Mouse (Mus musculus) CH12.LX (cell line): Measurements from ENCODE around the gene Lrrc1. TPM values are rescaled to one million over a fixed set of nuclear protein-coding genes. Genes with fewer than 3 reads are reported as not detected.

Experiments used
- DNase-seq: peaks from one replicate; pipeline ENCODE4 v3.0.0-alpha.2; 2013; ENCODE audit errors: extremely low read depth
- H3K27ac ChIP-seq: 2 replicates; pipeline ENCODE4 v1.5.1; 2012; ENCODE audit warnings: low read depth, mild to moderate bottlenecking, control low read depth, moderate library complexity; ENCODE audit not compliant: insufficient read depth
- H3K27me3 ChIP-seq: replicated peaks from 2 replicates; pipeline ENCODE3; 2012; ENCODE audit warnings: inconsistent platforms
- H3K36me3 ChIP-seq, 2 experiments: replicated peaks in 1 of 2; 2 replicates each; pipeline versions ENCODE3 to v1.6.1; 2012; ENCODE audit warnings: inconsistent platforms in 1 of 2, low read length in 1 of 2, mild to moderate bottlenecking in 1 of 2, mixed read lengths in 1 of 2, moderate library complexity in 1 of 2; ENCODE audit not compliant: control insufficient read depth in 1 of 2, insufficient read depth in 1 of 2
- H3K4me1 ChIP-seq, 2 experiments: 2 replicates each; pipeline ENCODE4 v1.6.1; 2012; ENCODE audit warnings: inconsistent platforms in 1 of 2, moderate library complexity in 1 of 2; ENCODE audit not compliant: insufficient read depth in 2 of 2, control insufficient read depth in 1 of 2
- H3K4me2 ChIP-seq: 2 replicates; pipeline ENCODE4 v1.6.1; 2012; ENCODE audit warnings: low read depth, mild to moderate bottlenecking, control low read depth; ENCODE audit not compliant: poor library complexity, insufficient read depth, severe bottlenecking
- H3K4me3 ChIP-seq, 3 experiments: fragments of 150-350 bp in 1 of 3; sonication (generic) in 1 of 3; replicated peaks in 1 of 3; 2 replicates each; pipeline versions ENCODE3 to v1.5.1; 2011 to 2012; ENCODE audit warnings: low read depth in 2 of 3, low read length in 2 of 3, mild to moderate bottlenecking in 2 of 3, moderate library complexity in 2 of 3, control low read depth in 1 of 3, improper control_type of control experiment in 1 of 3, inconsistent platforms in 1 of 3, mixed read lengths in 1 of 3; ENCODE audit not compliant: poor library complexity in 1 of 3
- H3K79me2 ChIP-seq: replicated peaks from 2 replicates; pipeline ENCODE4 v1.6.1; 2012; ENCODE audit warnings: mild to moderate bottlenecking, moderate library complexity; ENCODE audit not compliant: control insufficient read depth, poor library complexity, insufficient read depth, severe bottlenecking; ENCODE audit errors: extremely low read depth
- H3K9ac ChIP-seq: 2 replicates; pipeline ENCODE4 v1.6.1; 2012; ENCODE audit warnings: low read depth, mild to moderate bottlenecking, control low read depth, moderate library complexity; ENCODE audit not compliant: insufficient read depth
- H3K9me3 ChIP-seq: replicated peaks from 2 replicates; pipeline ENCODE3; 2012; ENCODE audit warnings: low read length, inconsistent platforms, mixed read lengths
- BHLHE40 ChIP-seq: IDR thresholded peaks from 2 replicates; pipeline ENCODE4 v1.6.1; 2011; ENCODE audit warnings: mild to moderate bottlenecking, low read depth, low read length, improper control_type of control experiment
- CTCF ChIP-seq, 2 experiments: IDR thresholded peaks in 1 of 2; conservative IDR thresholded peaks in 1 of 2; 2 replicates each; pipeline ENCODE4 v1.5.1; 2011 to 2012; ENCODE audit warnings: low read depth in 2 of 2, low read length in 2 of 2, improper control_type of control experiment in 1 of 2, inconsistent platforms in 1 of 2, mild to moderate bottlenecking in 1 of 2, moderate library complexity in 1 of 2
- E2F4 ChIP-seq: IDR thresholded peaks from 2 replicates; pipeline ENCODE4 v1.6.1; 2011; ENCODE audit warnings: low read depth, low read length, improper control_type of control experiment; ENCODE audit not compliant: insufficient replicate concordance
- EP300 ChIP-seq: IDR thresholded peaks from 2 replicates; pipeline ENCODE4 v1.6.1; 2011; ENCODE audit warnings: low read length, improper control_type of control experiment
- ETS1 ChIP-seq: conservative IDR thresholded peaks from 2 replicates; pipeline ENCODE4 v1.6.1; 2012; ENCODE audit warnings: low read depth, mild to moderate bottlenecking, inconsistent platforms, low read length, improper control_type of control experiment, moderate library complexity
- GABPA ChIP-seq: IDR thresholded peaks from 2 replicates; pipeline ENCODE4 v1.6.1; 2012; ENCODE audit warnings: low read depth, low read length, improper control_type of control experiment, inconsistent platforms; ENCODE audit not compliant: insufficient replicate concordance
- JUN ChIP-seq: IDR thresholded peaks from 2 replicates; pipeline ENCODE4 v1.6.1; 2011; ENCODE audit warnings: low read depth, mild to moderate bottlenecking, low read length, improper control_type of control experiment, moderate library complexity; ENCODE audit not compliant: insufficient read depth
- JUND ChIP-seq: conservative IDR thresholded peaks from 2 replicates; pipeline ENCODE4 v1.6.1; 2011; ENCODE audit warnings: low read depth, low read length, improper control_type of control experiment
- KAT2A ChIP-seq: IDR thresholded peaks from 2 replicates; pipeline ENCODE4 v1.6.1; 2012; ENCODE audit warnings: low read length, improper control_type of control experiment, inconsistent platforms; ENCODE audit not compliant: insufficient replicate concordance
- MAFK ChIP-seq: IDR thresholded peaks from 2 replicates; pipeline ENCODE4 v1.6.1; 2011; ENCODE audit warnings: low read length, improper control_type of control experiment; ENCODE audit not compliant: insufficient replicate concordance
- MAX ChIP-seq: IDR thresholded peaks from 2 replicates; pipeline ENCODE4 v1.6.1; 2011; ENCODE audit warnings: low read length, improper control_type of control experiment
- MAZ ChIP-seq: IDR thresholded peaks from 2 replicates; pipeline ENCODE4 v1.6.1; 2012; ENCODE audit warnings: low read depth, mild to moderate bottlenecking, inconsistent platforms, low read length, improper control_type of control experiment, moderate library complexity
- MYC ChIP-seq: IDR thresholded peaks from 2 replicates; pipeline ENCODE4 v1.6.1; 2011; ENCODE audit warnings: low read depth, mild to moderate bottlenecking, improper control_type of control experiment, low read length
- NELFE ChIP-seq: IDR thresholded peaks from 2 replicates; pipeline ENCODE4 v1.6.1; 2011; ENCODE audit warnings: low read depth, low read length, improper control_type of control experiment
- NRF1 ChIP-seq: IDR thresholded peaks from 2 replicates; pipeline ENCODE4 v1.6.1; 2014; ENCODE audit warnings: low read depth, mild to moderate bottlenecking, inconsistent platforms, low read length, improper control_type of control experiment, moderate library complexity
- PAX5 ChIP-seq: IDR thresholded peaks from 2 replicates; pipeline ENCODE4 v1.6.1; 2012; ENCODE audit warnings: low read length, inconsistent platforms, mixed read lengths
- POLR2A ChIP-seq: IDR thresholded peaks from 2 replicates; pipeline ENCODE4 v1.6.1; 2011; ENCODE audit warnings: low read depth, mild to moderate bottlenecking, improper control_type of control experiment, low read length
- RAD21 ChIP-seq: IDR thresholded peaks from 2 replicates; pipeline ENCODE4 v1.6.1; 2011; ENCODE audit warnings: low read depth, mild to moderate bottlenecking, low read length, improper control_type of control experiment, moderate library complexity
- SIN3A ChIP-seq: IDR thresholded peaks from 2 replicates; pipeline ENCODE4 v1.6.1; 2012; ENCODE audit warnings: low read length, improper control_type of control experiment, inconsistent platforms
- TBP ChIP-seq: conservative IDR thresholded peaks from 2 replicates; pipeline ENCODE4 v1.6.1; 2011; ENCODE audit warnings: low read depth, low read length, improper control_type of control experiment
- ZC3H11A ChIP-seq: IDR thresholded peaks from 2 replicates; pipeline ENCODE4 v1.6.1; 2012; ENCODE audit warnings: low read depth, mild to moderate bottlenecking, inconsistent platforms, low read length, improper control_type of control experiment
- ZMIZ1 ChIP-seq: IDR thresholded peaks from 2 replicates; pipeline ENCODE4 v1.6.1; 2012; ENCODE audit warnings: low read depth, mild to moderate bottlenecking, inconsistent platforms, low read length, improper control_type of control experiment
- ZNF384 ChIP-seq: IDR thresholded peaks from 2 replicates; pipeline ENCODE4 v1.6.1; 2012; ENCODE audit warnings: low read depth, low read length, improper control_type of control experiment, inconsistent platforms
- dilution Hi-C: fragments of 300-500 bp; cut with MboI; formaldehyde crosslinking; loops from 2 replicates; pipeline ENCODE4 v1.14.3; 2020; ENCODE audit warnings: low sequenced_read_pairs; ENCODE audit not compliant: extremely low pct_unique_long_range_greater_than_20kb, extremely low pct_ligation_motif_present
- in situ Hi-C: fragments of 300-500 bp; cut with MboI; formaldehyde crosslinking; loops from 3 replicates; pipeline ENCODE4 v1.14.3; 2019; ENCODE audit warnings: low sequenced_read_pairs, low pct_ligation_motif_present, low pct_unique_long_range_greater_than_20kb, mixed read lengths
- polyA plus RNA-seq: library from polyadenylated mRNA; unstranded; fragments of >175 nt; gene quantifications from 2 replicates; pipeline ENCODE4 v1.2.1, GENCODE M21; 2012; ENCODE audit warnings: low read depth; ENCODE audit not compliant: insufficient read length
- total RNA-seq, 2 experiments: library from RNA; depleted of rRNA; stranded (reverse); fragments of 300-350 nt in 1 of 2; fragments of >200 nt in 1 of 2; gene quantifications; 2 replicates each; pipeline ENCODE4 v1.2.3; 2012 to 2014

The Lrrc1 gene
- total and polyA plus RNA-seq, 3 experiments, result 15.4 to 15.8 (median 15.8) TPM

DNA sequence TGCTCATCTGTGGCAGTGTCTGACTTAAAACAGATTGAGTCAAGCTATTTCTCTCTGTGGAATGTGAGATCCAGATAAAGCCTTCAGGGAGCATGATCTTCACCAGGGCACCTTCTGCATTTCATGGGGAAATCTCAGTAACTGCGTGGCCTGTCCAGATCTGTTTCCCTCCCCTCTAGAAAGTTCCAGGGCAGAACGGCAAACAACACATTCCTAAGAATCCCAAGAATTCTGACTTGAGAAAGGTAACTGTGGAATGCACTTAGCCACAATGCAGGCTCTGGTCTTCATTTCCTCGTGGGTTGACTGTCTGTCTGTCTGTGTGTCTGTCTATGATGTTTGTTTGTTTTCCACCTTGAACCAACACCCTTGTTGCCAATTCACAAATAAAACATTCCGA lies 133.7 kb downstream of the Lrrc1 start:
- Histone ChIP-seq H3K79me2 (no peaks in the 10 kb centered on the region), H3K4me3 (no peak overlapping the region), H3K36me3 (no peaks in the 10 kb centered on the region), H3K27me3 (no peaks in the 10 kb centered on the region), H3K4me1 (peaks cover 3 to 11% of the 10 kb centered on the region in 2 experiments; a peak in 3 of 4 replicates), H3K27ac (no peak overlapping the region), H3K9me3 (no peaks in the 10 kb centered on the region), H3K4me2 (no peak overlapping the region), H3K9ac (no peak overlapping the region)
- TF ChIP-seq POLR2A (no peak), CTCF (conservative IDR thresholded peaks at IDR 0.05 in 1 of 2, IDR thresholded peaks at IDR 0.05 in 1 of 2; ENCODE audit: low read depth in 2 of 2, low read length in 2 of 2) (no peak), NELFE (no peak), JUN (no peak), MAFK (no peak), ZMIZ1 (no peak), MYC (no peak), ZC3H11A (no peak), PAX5 (no peak)
- no peak for DNase-seq
- dilution Hi-C loops (no loop called here), in situ Hi-C loops (loop anchor here (10.0 to 25.0 kb wide), 3 partner anchors 134 to 376 kb away; partner anchors contain the start of gene Lrrc1)

DNA sequence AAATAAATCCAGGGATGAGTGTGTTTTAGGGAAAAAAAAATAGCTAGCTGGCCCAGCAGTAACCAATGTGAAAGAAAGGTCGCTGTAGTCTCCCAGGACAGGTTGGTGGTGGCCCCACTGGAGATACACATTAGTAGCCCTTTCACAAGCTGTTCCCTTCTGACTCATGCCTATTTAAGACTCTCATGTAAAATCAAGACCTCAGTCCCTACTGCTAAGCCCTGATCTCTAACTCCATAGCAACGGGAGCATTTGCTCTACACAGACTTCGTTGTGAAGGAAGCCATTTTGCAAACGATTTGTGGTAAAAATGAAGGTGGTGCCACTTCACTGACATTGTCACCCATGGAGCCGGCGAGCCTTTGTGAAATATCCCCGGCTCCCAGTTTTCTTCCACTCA lies 134.1 kb downstream of the Lrrc1 start:
- H3K27ac ChIP-seq, result no peak overlapping the region
- H3K9me3 ChIP-seq, result no peaks in the 10 kb centered on the region
- DNase-seq, result no peak
- in situ Hi-C loops (loop anchor here (10.0 to 25.0 kb wide), 3 partner anchors 134 to 377 kb away; partner anchors contain the start of gene Lrrc1), dilution Hi-C loops (no loop called here)
- TF ChIP-seq BHLHE40 (no peak), JUN (no peak), ZNF384 (no peak), MAZ (no peak), GABPA (no peak), ZC3H11A (no peak), ETS1 (no peak), NRF1 (no peak), SIN3A (no peak), JUND (no peak), RAD21 (no peak), E2F4 (no peak), POLR2A (no peak), EP300 (no peak), TBP (no peak), CTCF (conservative IDR thresholded peaks at IDR 0.05 in 1 of 2, IDR thresholded peaks at IDR 0.05 in 1 of 2; ENCODE audit: low read depth in 2 of 2, low read length in 2 of 2) (no peak), MAX (no peak), ZMIZ1 (no peak), PAX5 (no peak), KAT2A (no peak)
- no peaks in the 10 kb centered on the region for H3K79me2 ChIP-seq
- H3K27me3 ChIP-seq, result no peaks in the 10 kb centered on the region
- no peak overlapping the region for H3K4me3 ChIP-seq
- H3K4me2 ChIP-seq, result no peak overlapping the region
- no peaks in the 10 kb centered on the region for H3K36me3 ChIP-seq
- peaks cover 3 to 11% of the 10 kb centered on the region in 2 experiments; a peak in 3 of 4 replicates for H3K4me1 ChIP-seq
- H3K9ac ChIP-seq, result no peak overlapping the region
